Mouse (Mus musculus): Measurements from ENCODE around the gene Nav2. TPM values are rescaled to one million over a fixed set of nuclear protein-coding genes. Genes with fewer than 3 reads are reported as not detected.

The Nav2 gene
- total and polyA plus RNA-seq, 3 experiments, result 1.0 TPM; not detected in 2

- ATAC-seq (ENCODE audit: extremely low read depth, insufficient number of reproducible peaks, low FRiP score, poor library complexity, severe bottlenecking) (no peak), DNase-seq (ENCODE audit: low spot score) (no peak)
- TF ChIP-seq GATA2 (IDR thresholded peaks at IDR 0.05; ENCODE audit: borderline replicate concordance, low read depth, low read length) (no peak), TAL1 (conservative IDR thresholded peaks at IDR 0.05; ENCODE audit: low read depth, low read length) (no peak), GATA1 (IDR thresholded peaks at IDR 0.05; ENCODE audit: borderline replicate concordance, low read length) (no peak), CTCF (IDR thresholded peaks at IDR 0.05; ENCODE audit: low read depth, low read length) (no peak), POLR2AphosphoS5 (IDR thresholded peaks at IDR 0.05; ENCODE audit: insufficient replicate concordance, low read depth, low read length) (no peak)
- no peaks in the 10 kb centered on the region for H3K27me3 ChIP-seq (ENCODE audit: insufficient read depth, low read length)
- H3K4me1 ChIP-seq (ENCODE audit: insufficient read depth, low read depth, low read length), result no peaks in the 10 kb centered on the region
- peaks cover 68% of the 10 kb centered on the region for H3K9me3 ChIP-seq (replicated peaks)
- no peaks in the 10 kb centered on the region for H3K36me3 ChIP-seq (replicated peaks)
- no peak overlapping the region for H3K4me3 ChIP-seq (ENCODE audit: low read depth, low read length)
Observed at GRCm38 (mm10) chr7:49396202-49396601, 487.7 kb downstream of the Nav2 start.

GRCm38 (mm10) chr7:49397441-49398003 lies 489.0 kb downstream of the Nav2 start:
- Histone ChIP-seq H3K36me3 (replicated peaks) (no peaks in the 10 kb centered on the region), H3K4me3 (ENCODE audit: low read depth, low read length) (no peak overlapping the region), H3K9me3 (replicated peaks) (peaks cover 65% of the 10 kb centered on the region), H3K4me1 (ENCODE audit: insufficient read depth, low read depth, low read length) (no peaks in the 10 kb centered on the region), H3K27me3 (ENCODE audit: insufficient read depth, low read length) (no peaks in the 10 kb centered on the region)
- no peak for TF ChIP-seq GATA1 (IDR thresholded peaks at IDR 0.05; ENCODE audit: borderline replicate concordance, low read length)
- TF ChIP-seq CTCF (IDR thresholded peaks at IDR 0.05; ENCODE audit: low read depth, low read length), result no peak
- no peak for TF ChIP-seq POLR2AphosphoS5 (IDR thresholded peaks at IDR 0.05; ENCODE audit: insufficient replicate concordance, low read depth, low read length)
- TF ChIP-seq GATA2 (IDR thresholded peaks at IDR 0.05; ENCODE audit: borderline replicate concordance, low read depth, low read length), result no peak
- no peak for TF ChIP-seq TAL1 (conservative IDR thresholded peaks at IDR 0.05; ENCODE audit: low read depth, low read length)
- ATAC-seq (ENCODE audit: extremely low read depth, insufficient number of reproducible peaks, low FRiP score, poor library complexity, severe bottlenecking) (no peak), DNase-seq (ENCODE audit: low spot score) (no peak)

GRCm38 (mm10) chr7:49398020-49398516 lies 489.6 kb downstream of the Nav2 start:
- no peak overlapping the region for H3K4me3 ChIP-seq (ENCODE audit: low read depth, low read length)

GRCm38 (mm10) chr7:49399314-49399713 lies 490.8 kb downstream of the Nav2 start:
- no peaks in the 10 kb centered on the region for H3K27me3 ChIP-seq (ENCODE audit: insufficient read depth, low read length)
- no peaks in the 10 kb centered on the region for H3K4me1 ChIP-seq (ENCODE audit: insufficient read depth, low read depth, low read length)
- H3K4me3 ChIP-seq (ENCODE audit: low read depth, low read length), result no peak overlapping the region
- peaks cover 56% of the 10 kb centered on the region for H3K9me3 ChIP-seq (replicated peaks)
- H3K36me3 ChIP-seq (replicated peaks), result no peaks in the 10 kb centered on the region
- TF ChIP-seq CTCF (IDR thresholded peaks at IDR 0.05; ENCODE audit: low read depth, low read length) (no peak), GATA1 (IDR thresholded peaks at IDR 0.05; ENCODE audit: borderline replicate concordance, low read length) (no peak), TAL1 (conservative IDR thresholded peaks at IDR 0.05; ENCODE audit: low read depth, low read length) (no peak), GATA2 (IDR thresholded peaks at IDR 0.05; ENCODE audit: borderline replicate concordance, low read depth, low read length) (no peak), POLR2AphosphoS5 (IDR thresholded peaks at IDR 0.05; ENCODE audit: insufficient replicate concordance, low read depth, low read length) (no peak)
- no peak for ATAC-seq (ENCODE audit: extremely low read depth, insufficient number of reproducible peaks, low FRiP score, poor library complexity, severe bottlenecking)
- no peak for DNase-seq (ENCODE audit: low spot score)

More at GRCm38 (mm10) chr7:49398020-49398516, 489.6 kb downstream of the Nav2 start:
- Histone ChIP-seq H3K36me3 (replicated peaks) (no peaks in the 10 kb centered on the region), H3K9me3 (replicated peaks) (peaks cover 63% of the 10 kb centered on the region), H3K27me3 (ENCODE audit: insufficient read depth, low read length) (no peaks in the 10 kb centered on the region), H3K4me1 (ENCODE audit: insufficient read depth, low read depth, low read length) (no peaks in the 10 kb centered on the region)
- TF ChIP-seq GATA2 (IDR thresholded peaks at IDR 0.05; ENCODE audit: borderline replicate concordance, low read depth, low read length), result no peak
- TF ChIP-seq POLR2AphosphoS5 (IDR thresholded peaks at IDR 0.05; ENCODE audit: insufficient replicate concordance, low read depth, low read length), result no peak
- TF ChIP-seq GATA1 (IDR thresholded peaks at IDR 0.05; ENCODE audit: borderline replicate concordance, low read length), result no peak
- no peak for TF ChIP-seq CTCF (IDR thresholded peaks at IDR 0.05; ENCODE audit: low read depth, low read length)
- TF ChIP-seq TAL1 (conservative IDR thresholded peaks at IDR 0.05; ENCODE audit: low read depth, low read length), result no peak
- DNase-seq (ENCODE audit: low spot score) (no peak), ATAC-seq (ENCODE audit: extremely low read depth, insufficient number of reproducible peaks, low FRiP score, poor library complexity, severe bottlenecking) (no peak)

- H3K4me3 ChIP-seq (ENCODE audit: low read depth, low read length), result no peak overlapping the region; the same call in 1 of the 2 replicates
Observed at GRCm38 (mm10) chr7:49400463-49400862, 491.9 kb downstream of the Nav2 start.

GRCm38 (mm10) chr7:49402526-49402925 lies 494.0 kb downstream of the Nav2 start:
- no peaks in the 10 kb centered on the region for H3K27me3 ChIP-seq (ENCODE audit: insufficient read depth, low read length)
- H3K4me3 ChIP-seq (ENCODE audit: low read depth, low read length), result no peak overlapping the region
- peaks cover 64% of the 10 kb centered on the region for H3K9me3 ChIP-seq (replicated peaks)
- DNase-seq (ENCODE audit: low spot score) (no peak), ATAC-seq (ENCODE audit: extremely low read depth, insufficient number of reproducible peaks, low FRiP score, poor library complexity, severe bottlenecking) (no peak)
- no peaks in the 10 kb centered on the region for H3K4me1 ChIP-seq (ENCODE audit: insufficient read depth, low read depth, low read length)
- no peaks in the 10 kb centered on the region for H3K36me3 ChIP-seq (replicated peaks)
- TF ChIP-seq CTCF (IDR thresholded peaks at IDR 0.05; ENCODE audit: low read depth, low read length), result no peak
- no peak for TF ChIP-seq GATA1 (IDR thresholded peaks at IDR 0.05; ENCODE audit: borderline replicate concordance, low read length)
- no peak for TF ChIP-seq GATA2 (IDR thresholded peaks at IDR 0.05; ENCODE audit: borderline replicate concordance, low read depth, low read length)
- no peak for TF ChIP-seq TAL1 (conservative IDR thresholded peaks at IDR 0.05; ENCODE audit: low read depth, low read length)
- no peak for TF ChIP-seq POLR2AphosphoS5 (IDR thresholded peaks at IDR 0.05; ENCODE audit: insufficient replicate concordance, low read depth, low read length)

More at GRCm38 (mm10) chr7:49400463-49400862, 491.9 kb downstream of the Nav2 start:
- no peak for TF ChIP-seq POLR2AphosphoS5 (IDR thresholded peaks at IDR 0.05; ENCODE audit: insufficient replicate concordance, low read depth, low read length)
- TF ChIP-seq TAL1 (conservative IDR thresholded peaks at IDR 0.05; ENCODE audit: low read depth, low read length), result no peak
- Histone ChIP-seq H3K36me3 (replicated peaks) (no peaks in the 10 kb centered on the region), H3K9me3 (replicated peaks) (peaks cover 62% of the 10 kb centered on the region), H3K4me1 (ENCODE audit: insufficient read depth, low read depth, low read length) (no peaks in the 10 kb centered on the region), H3K27me3 (ENCODE audit: insufficient read depth, low read length) (no peaks in the 10 kb centered on the region)
- no peak for DNase-seq (ENCODE audit: low spot score)
- no peak for ATAC-seq (ENCODE audit: extremely low read depth, insufficient number of reproducible peaks, low FRiP score, poor library complexity, severe bottlenecking)
